Mouse (Mus musculus) stomach, embryonic 14.5 days (tissue): ENCODE results near the gene Robo4. TPM values are rescaled to one million over a fixed set of nuclear protein-coding genes. Genes with fewer than 3 reads are reported as not detected.

ENCODE experiments used
- ATAC-seq: fragments of 200-750 bp; cut with Nextera tagmentation; 2 replicates; pipeline ENCODE4 v1.8.0; 2017; ENCODE audit warnings: low read depth, moderate TSS enrichment; ENCODE audit not compliant: insufficient number of reproducible peaks, insufficient read depth, low FRiP score
- H3K27ac ChIP-seq: fragments of 300-500 bp; sonication (generic); 2 replicates; pipeline ENCODE4 v1.5.1; 2014; ENCODE audit warnings: mild to moderate bottlenecking, low read length, moderate library complexity, mixed read lengths
- H3K27me3 ChIP-seq: fragments of 300-500 bp; sonication (generic); 2 replicates; pipeline ENCODE4 v1.6.1; 2014; ENCODE audit warnings: low read length, control low read depth, mixed read lengths; ENCODE audit not compliant: control insufficient read depth, insufficient read depth
- H3K36me3 ChIP-seq: fragments of 300-500 bp; sonication (generic); 2 replicates; pipeline ENCODE4 v1.6.1; 2014; ENCODE audit warnings: mild to moderate bottlenecking, control low read depth, low read length, moderate library complexity, mixed read lengths; ENCODE audit not compliant: control insufficient read depth, insufficient read depth
- H3K4me1 ChIP-seq: fragments of 300-500 bp; sonication (generic); 2 replicates; pipeline ENCODE4 v1.6.1; 2014; ENCODE audit warnings: low read length, control low read depth, mixed read lengths; ENCODE audit not compliant: control insufficient read depth, insufficient read depth
- H3K4me2 ChIP-seq: fragments of 300-500 bp; sonication (generic); replicated peaks from 2 replicates; pipeline ENCODE4 v1.6.1; 2014; ENCODE audit warnings: low read depth, low read length, control low read depth
- H3K4me3 ChIP-seq: fragments of 300-500 bp; sonication (generic); 2 replicates; pipeline ENCODE4 v1.5.1; 2014; ENCODE audit warnings: low read depth, low read length, control low read depth
- H3K9ac ChIP-seq: fragments of 300-500 bp; sonication (generic); replicated peaks from 2 replicates; pipeline ENCODE4 v1.6.1; 2014; ENCODE audit warnings: low read depth, mild to moderate bottlenecking, control low read depth, low read length, moderate library complexity, mixed read lengths
- H3K9me3 ChIP-seq: fragments of 300-500 bp; sonication (generic); 2 replicates; pipeline ENCODE4 v1.6.1; 2016; ENCODE audit warnings: low read depth, low read length, control low read depth; ENCODE audit not compliant: control insufficient read depth
- WGBS: fragments of 180-500 bp; shearing (Covaris S2); extraction: QIAGEN DNeasy Blood & Tissue Kit; methylation state at CpG from one replicate; pipeline ENCODE4 v1.1.7; 2014; 5-methylcytosine and 5-hydroxymethylcytosine counted together
- polyA plus RNA-seq: library from polyadenylated mRNA; unstranded; fragments of >200 nt; fragmentation: Nextera tagmentation; extraction: Ambion mirVana; gene quantifications from 2 replicates; pipeline ENCODE4 v1.2.1, GENCODE M21; 2014

Robo4 gene
- polyA plus RNA-seq, 1 experiment from 2014 or later: 8.9 TPM

GRCm38 (mm10) chr9:37453328-37453727, 51.6 kb downstream of the Robo4 start:
- Histone ChIP-seq H3K4me1 (no peaks in the 10 kb centered on the region), H3K9ac (no peak overlapping the region), H3K4me3 (no peak overlapping the region), H3K36me3 (no peaks in the 10 kb centered on the region), H3K9me3 (no peaks in the 10 kb centered on the region), H3K27ac (no peak overlapping the region), H3K27me3 (peaks cover 54% of the 10 kb centered on the region), H3K4me2 (no peak overlapping the region)
- WGBS: 43% methylated on average over 4 of the region's 4 CpGs
- no peak for ATAC-seq

DNA sequence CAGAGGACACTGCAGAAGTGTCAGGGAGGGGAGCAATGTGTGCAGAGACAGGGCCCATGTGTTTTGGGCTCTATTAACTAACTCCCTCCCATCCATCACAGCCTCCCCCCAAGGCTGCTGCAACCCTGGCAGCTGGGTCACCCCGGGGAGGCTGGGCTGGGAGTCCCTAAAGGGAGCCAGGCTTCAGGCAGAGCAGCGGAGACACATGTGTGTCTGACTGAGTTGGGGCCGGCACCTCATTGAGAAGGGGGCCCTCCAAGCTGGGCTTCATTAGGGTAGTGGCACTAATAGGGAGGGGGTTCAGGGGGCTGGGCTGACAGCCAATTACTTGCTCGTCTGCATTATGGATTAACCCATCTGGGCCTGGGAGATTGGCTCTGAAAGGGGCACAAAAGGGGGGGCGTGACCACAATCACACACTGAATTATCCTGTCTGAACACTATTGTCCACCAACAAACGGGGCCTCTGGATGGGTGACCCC, 52.4 kb downstream of the Robo4 start:
- Histone ChIP-seq H3K4me1 (no peaks in the 10 kb centered on the region), H3K27ac (no peak overlapping the region), H3K27me3 (peaks cover 61% of the 10 kb centered on the region), H3K9ac (no peak overlapping the region), H3K4me3 (no peak overlapping the region), H3K9me3 (no peaks in the 10 kb centered on the region), H3K4me2 (no peak overlapping the region), H3K36me3 (no peaks in the 10 kb centered on the region)
- 9% methylated on average over 6 of the region's 6 CpGs for WGBS
- no peak for ATAC-seq

GRCm38 (mm10) chr9:37454991-37455390, 53.3 kb downstream of the Robo4 start:
- no peak overlapping the region for H3K4me3 ChIP-seq
- H3K9me3 ChIP-seq: no peaks in the 10 kb centered on the region
- peaks cover 70% of the 10 kb centered on the region for H3K27me3 ChIP-seq
- H3K4me1 ChIP-seq: 0 out of 2 replicates have a peak, but pooled peaks cover 2% of the 10 kb centered on the region
- no peak for ATAC-seq
- no peak overlapping the region for H3K9ac ChIP-seq
- 10% methylated on average over 3 of the region's 3 CpGs for WGBS
- no peak overlapping the region for H3K4me2 ChIP-seq
- H3K27ac ChIP-seq: no peak overlapping the region
- H3K36me3 ChIP-seq: no peaks in the 10 kb centered on the region

DNA sequence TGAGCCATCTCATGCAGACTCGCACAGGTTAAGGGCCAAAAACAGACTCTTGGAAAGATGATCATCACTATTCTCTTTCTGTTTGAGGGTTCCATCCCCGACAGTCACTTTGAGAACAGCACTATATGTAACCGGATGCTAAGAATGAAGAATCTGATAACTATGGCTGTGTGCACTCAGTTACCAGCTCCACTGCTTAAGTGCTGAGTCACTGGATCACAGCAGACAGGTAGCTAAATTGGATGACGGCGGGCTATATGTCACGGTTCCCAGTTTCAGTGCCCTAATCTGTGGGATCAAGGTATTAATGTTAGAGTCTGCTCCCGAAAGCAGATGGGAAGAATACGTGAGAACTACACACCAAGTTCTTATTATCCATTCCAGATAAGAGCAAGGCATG, 54.2 kb downstream of the Robo4 start:
- no peak overlapping the region for H3K4me2 ChIP-seq
- no peaks in the 10 kb centered on the region for H3K36me3 ChIP-seq
- H3K4me3 ChIP-seq: no peak overlapping the region
- 1% methylated on average over 8 of the region's 8 CpGs for WGBS
- no peaks in the 10 kb centered on the region for H3K9me3 ChIP-seq
- ATAC-seq: no peak
- H3K9ac ChIP-seq: no peak overlapping the region
- 0 out of 2 replicates have a peak, but pooled peaks cover 8% of the 10 kb centered on the region for H3K4me1 ChIP-seq
- no peak overlapping the region for H3K27ac ChIP-seq
- peaks cover 79% of the 10 kb centered on the region for H3K27me3 ChIP-seq

- Histone ChIP-seq H3K4me1 (0 out of 2 replicates have a peak, but pooled peaks cover 8% of the 10 kb centered on the region), H3K36me3 (no peaks in the 10 kb centered on the region), H3K4me3 (no peak overlapping the region), H3K27me3 (peaks cover 83% of the 10 kb centered on the region), H3K9me3 (no peaks in the 10 kb centered on the region), H3K4me2 (peak overlapping the region; percentile 35), H3K9ac (no peak overlapping the region), H3K27ac (no peak overlapping the region)
- under 1% methylated on average over 20 of the region's 20 CpGs for WGBS
- peak; percentile 29; the same call in 1 of the 2 replicates for ATAC-seq
Observed at GRCm38 (mm10) chr9:37456481-37456910, 54.8 kb downstream of the Robo4 start.

DNA sequence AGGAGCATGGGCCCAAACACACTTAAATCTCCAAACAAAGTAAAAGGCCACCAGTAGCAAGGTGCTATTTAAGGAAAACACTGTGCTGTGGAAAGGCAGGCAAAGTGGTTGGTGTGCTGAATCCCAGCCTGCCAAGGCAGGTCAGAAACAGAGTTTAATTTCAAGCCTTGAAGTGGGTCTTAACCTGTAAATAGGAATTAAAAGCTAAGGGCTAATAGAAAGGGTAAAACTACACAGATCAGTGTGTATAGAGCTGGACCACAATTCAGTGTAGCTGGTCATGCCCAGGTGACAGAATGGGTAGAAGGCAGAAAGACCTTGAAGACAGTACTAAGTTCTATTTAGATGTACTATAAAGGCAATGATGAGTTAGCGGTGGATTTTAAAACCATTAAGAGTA, 55.5 kb downstream of the Robo4 start:
- Histone ChIP-seq H3K4me2 (no peak overlapping the region), H3K27me3 (peaks cover 86% of the 10 kb centered on the region), H3K9me3 (no peaks in the 10 kb centered on the region), H3K9ac (no peak overlapping the region), H3K4me1 (0 out of 2 replicates have a peak, but pooled peaks cover 8% of the 10 kb centered on the region), H3K4me3 (no peak overlapping the region), H3K36me3 (no peaks in the 10 kb centered on the region), H3K27ac (no peak overlapping the region)
- ATAC-seq: no peak
- 47% methylated on average over 1 of the region's 1 CpGs for WGBS

GRCm38 (mm10) chr9:37459665-37460042, 58.0 kb downstream of the Robo4 start:
- ATAC-seq: no peak
- H3K27me3 ChIP-seq: peaks cover 67% of the 10 kb centered on the region
- peak overlapping the region; percentile 46 for H3K4me3 ChIP-seq
- H3K9me3 ChIP-seq: no peaks in the 10 kb centered on the region
- no peak overlapping the region for H3K9ac ChIP-seq
- WGBS: under 1% methylated on average over 9 of the region's 9 CpGs
- H3K4me2 ChIP-seq: peak overlapping the region; percentile 95
- H3K27ac ChIP-seq: no peak overlapping the region
- 0 out of 2 replicates have a peak, but pooled peaks cover 8% of the 10 kb centered on the region for H3K4me1 ChIP-seq
- no peaks in the 10 kb centered on the region for H3K36me3 ChIP-seq

DNA sequence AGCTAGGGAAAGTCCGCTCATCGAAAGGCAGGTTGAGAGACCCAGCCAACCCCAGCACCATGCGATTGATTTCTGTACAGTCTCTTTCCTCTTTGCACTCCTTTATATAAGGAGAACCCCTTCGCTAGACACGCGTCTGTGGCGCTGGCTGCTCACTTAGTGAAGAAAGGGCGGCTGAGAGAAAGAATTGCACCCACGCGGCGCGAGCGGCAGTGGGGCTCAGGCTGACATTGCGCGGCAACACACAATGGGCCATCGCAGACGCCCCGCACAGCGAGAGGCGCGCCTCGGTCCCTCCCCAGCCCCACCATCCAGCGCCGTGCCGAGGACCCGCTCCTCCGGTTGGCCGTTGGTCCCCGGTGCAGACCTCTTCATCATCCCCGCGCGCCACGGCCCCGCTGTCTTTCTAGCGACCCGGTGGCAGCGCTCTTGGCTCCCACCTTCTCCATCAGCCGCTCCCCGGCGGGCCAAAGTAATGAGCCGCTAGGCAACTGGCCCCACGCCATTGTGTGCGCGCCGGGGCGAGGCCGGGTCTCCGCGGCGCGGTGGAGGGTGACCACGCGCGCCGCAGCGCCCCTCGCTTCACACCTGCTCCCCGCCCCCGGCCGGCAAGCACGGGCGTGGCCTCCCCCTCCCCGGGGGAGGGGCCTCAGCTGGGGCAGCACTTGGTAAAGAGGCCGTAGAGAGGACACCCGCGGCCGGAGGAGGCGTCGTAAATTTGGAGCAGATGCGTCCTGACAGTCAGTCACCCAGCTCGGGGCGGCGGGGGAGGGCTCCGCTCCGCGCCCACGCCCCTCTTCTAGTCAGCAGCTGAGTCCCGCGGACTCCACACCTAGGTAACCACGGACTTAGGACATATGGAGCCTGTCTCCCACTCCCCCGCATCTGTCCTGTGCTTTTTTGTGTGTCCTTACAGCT, 58.6 kb downstream of the Robo4 start:
- Histone ChIP-seq H3K4me3 (peak overlapping the region; percentile 46), H3K4me1 (0 out of 2 replicates have a peak, but pooled peaks cover 8% of the 10 kb centered on the region), H3K27me3 (peaks cover 61% of the 10 kb centered on the region), H3K36me3 (no peaks in the 10 kb centered on the region), H3K4me2 (peak overlapping the region; percentile 95), H3K9ac (no peak overlapping the region), H3K27ac (no peak overlapping the region), H3K9me3 (no peaks in the 10 kb centered on the region)
- WGBS: 1% methylated on average over 80 of the region's 81 CpGs
- peak; percentile 47 for ATAC-seq
